Mouse (Mus musculus) CD4-positive, CD25-positive, alpha-beta regulatory T cell, adult 2 months (primary cell): ENCODE measurements at regions not wholly inside any gene's neighbourhood (a gene's known extent, or its start where the extent isn't known, plus 50 kb on each side); places are given as distances from the start of the nearest gene placed in this dataset.
A peak's percentile ranks its signal among the peaks of the same experiment; 100 is the strongest.

Source experiments
- DNase-seq: peaks from one replicate; pipeline ENCODE4 v3.0.0-alpha.2; 2012; ENCODE audit warnings: low read depth, low spot score

DNA sequence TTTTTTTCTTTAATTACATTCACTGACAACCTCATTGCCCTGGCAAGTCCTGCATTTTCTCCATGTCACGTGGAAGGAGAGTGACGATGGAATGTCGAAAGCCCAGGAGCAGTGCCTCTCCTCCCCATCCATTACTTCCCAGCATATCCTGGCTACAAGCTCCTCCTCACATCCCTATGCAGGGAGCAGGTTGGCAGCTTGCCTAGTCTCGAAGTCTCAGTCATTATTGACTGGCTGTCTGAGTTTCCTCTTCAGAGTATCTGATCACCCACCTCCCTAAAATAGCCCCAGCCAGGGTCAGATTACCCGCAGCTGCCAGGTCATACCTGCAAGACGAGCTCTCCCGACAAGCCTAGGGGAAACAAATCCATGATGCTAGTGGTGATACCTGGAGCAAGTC, 83.7 kb upstream of the Galnt15 start:
- no peak for DNase-seq

DNA sequence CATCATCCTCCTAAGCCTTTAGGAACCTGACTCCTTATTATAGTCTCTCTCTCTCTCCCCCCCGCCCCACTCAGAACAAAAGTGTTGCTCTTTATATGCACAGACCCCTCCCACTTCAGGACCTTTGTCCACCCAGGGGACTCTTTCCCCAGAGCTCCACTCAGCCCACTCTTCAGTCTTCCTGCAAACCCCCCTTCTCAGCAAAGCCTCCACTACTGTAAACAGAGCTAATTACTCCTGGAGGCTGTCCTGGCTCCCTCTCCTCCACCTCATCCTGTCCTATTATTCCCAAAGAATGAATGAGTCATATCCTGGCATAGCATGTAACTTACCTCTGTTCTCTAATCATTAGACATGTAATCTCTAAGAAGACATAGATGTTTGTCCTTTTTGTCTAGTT, 82.8 kb upstream of the Galnt15 start:
- DNase-seq: no peak

DNA sequence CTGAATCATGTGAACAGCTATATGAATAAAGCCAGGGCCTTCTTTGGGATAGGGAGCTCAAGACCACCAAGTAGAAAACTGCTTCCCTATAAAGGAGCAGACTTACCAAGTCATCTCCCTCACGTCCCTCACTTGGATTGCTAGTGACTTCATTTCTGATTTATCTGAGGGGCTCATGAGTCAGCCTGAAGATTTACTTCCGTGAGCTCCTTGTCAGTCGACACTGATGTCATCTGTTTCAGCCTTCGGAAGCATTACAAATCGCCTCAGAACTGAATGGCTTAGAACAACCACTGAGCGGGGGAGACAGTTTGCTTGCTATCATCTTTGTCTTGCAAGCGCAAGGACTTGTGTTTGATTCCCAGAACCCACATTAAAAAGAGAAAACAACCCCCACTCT, 81.5 kb upstream of the Galnt15 start:
- DNase-seq: no peak

DNA sequence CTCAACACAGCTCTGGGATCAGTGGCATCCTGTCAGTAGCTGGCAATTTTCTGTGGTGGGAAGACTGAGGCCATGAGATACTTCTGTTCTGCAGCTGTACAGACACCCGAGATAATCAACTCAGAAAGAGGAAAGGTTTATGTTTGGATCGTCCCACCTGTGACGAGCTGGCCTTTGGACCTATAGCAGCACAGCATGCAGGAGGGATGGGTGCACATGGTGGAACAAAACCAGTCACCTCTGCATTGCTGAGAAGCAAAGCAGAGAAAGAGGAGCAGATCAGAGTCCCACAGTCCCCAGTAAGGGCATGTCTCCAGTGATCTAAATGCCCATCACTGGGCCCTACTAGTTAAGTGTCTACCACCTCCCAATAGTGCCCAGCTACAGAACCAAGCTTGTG, 76.9 kb upstream of the Galnt15 start:
- DNase-seq: no peak

DNA sequence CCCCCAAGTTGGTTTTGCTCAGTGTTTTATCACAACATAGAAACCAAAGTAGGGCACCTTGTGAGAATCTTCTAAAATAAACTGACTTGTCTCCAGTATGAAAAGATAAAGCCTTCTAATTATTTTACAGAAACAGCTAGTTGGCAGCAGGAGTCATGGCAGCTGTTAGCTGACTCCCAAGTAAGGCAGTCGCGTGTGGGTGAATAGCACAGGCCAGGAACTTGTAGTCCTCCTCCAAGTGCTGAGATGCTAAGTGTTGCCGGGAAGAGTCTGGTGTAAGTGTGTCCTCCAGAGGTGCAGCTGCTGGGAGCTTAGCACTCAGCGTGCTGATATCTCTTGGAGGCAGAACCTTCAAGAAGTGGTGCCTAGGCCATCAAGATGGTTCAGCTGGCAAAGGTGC, 75.0 kb upstream of the Galnt15 start:
- DNase-seq: no peak

DNA sequence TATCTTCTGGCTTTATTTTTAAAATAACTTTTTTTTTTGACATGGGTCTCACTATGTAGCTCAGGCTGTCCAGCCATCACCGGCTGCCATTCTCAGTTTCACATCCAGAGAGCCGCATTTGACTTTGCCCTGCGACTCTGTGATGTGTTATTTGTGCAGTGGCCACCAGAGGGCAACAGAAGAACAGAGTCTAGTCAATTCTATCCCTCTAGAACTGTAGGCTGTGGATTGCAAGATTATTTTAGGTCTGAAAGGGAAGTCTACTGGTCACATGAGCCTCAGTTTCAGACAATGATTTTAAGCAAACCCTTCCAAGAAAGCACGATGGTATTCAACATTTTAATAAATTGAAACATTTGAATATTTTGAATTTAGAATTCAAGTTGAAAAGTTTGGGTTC, 73.8 kb upstream of the Galnt15 start:
- DNase-seq: peak; percentile 78

DNA sequence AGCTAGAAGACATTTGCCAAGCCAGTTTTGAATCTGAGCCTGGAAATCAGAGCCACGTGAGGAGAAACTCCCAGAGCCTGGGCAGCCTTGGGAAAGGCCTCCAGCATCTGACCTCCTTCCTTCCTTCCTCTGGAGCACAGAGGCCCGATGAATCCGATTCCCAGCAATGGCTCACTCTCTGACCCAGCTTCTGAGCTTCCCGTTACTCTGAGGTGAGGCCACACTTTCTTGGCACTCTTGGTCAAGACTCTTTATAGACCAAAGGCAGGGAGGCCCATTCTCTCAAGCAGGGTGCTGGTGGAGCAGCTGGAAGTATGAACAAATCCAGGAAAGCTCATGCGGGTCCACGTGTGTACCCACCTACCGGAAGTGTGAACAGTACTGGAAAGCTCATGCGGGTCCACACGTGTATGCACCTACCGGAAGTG, 71.6 kb upstream of the Galnt15 start:
- no peak for DNase-seq

DNA sequence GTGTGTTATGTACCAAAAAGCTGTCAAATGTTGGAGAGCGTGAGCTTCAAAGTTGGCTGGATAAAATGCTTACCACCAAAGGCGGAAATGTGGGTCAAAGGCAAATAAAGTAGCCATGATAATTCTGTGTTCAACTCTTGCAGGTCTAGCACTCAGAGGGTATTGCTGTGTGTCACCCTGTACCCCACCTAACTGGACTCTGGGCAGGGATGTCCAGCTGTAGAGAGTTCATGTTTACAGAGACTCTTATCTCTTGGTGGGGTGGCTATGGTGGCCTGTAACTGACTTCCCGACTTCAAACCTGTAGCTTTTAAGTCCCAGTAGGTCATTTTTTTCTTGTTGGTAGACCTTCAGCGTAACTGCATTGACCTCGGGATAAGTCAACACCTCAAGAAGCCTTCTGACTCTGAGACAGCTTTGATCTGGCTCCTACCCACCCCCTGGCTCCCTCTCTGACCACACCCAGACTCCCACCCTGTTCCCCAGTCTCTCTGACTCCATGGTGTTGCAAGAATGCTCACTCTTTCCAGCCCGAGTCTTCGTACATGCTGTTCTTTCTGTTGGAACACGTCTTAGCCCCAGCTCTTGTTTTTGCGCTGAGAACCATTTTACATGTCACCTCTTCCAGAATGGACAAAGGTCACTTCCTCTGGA, 68.5 kb upstream of the Galnt15 start:
- no peak for DNase-seq

DNA sequence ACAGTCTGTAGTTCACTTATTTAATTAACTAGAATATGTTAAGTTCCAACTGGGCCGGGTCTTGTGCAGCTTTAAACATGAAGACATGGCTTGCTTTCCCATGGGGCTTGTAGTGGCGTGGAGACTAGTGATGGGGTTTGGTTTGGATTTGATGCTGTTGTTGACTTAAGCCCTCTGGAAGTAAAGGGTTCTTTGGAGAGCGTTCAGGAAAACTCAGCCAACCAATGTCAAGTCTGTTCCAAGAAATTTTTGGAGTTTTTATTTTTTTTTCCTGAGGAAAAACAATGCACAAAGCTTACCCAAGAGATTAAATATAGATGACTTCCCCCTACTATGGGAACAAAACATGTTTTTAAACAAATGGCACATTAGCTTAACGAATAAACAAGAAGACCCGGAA, 67.3 kb upstream of the Galnt15 start:
- no peak for DNase-seq

DNA sequence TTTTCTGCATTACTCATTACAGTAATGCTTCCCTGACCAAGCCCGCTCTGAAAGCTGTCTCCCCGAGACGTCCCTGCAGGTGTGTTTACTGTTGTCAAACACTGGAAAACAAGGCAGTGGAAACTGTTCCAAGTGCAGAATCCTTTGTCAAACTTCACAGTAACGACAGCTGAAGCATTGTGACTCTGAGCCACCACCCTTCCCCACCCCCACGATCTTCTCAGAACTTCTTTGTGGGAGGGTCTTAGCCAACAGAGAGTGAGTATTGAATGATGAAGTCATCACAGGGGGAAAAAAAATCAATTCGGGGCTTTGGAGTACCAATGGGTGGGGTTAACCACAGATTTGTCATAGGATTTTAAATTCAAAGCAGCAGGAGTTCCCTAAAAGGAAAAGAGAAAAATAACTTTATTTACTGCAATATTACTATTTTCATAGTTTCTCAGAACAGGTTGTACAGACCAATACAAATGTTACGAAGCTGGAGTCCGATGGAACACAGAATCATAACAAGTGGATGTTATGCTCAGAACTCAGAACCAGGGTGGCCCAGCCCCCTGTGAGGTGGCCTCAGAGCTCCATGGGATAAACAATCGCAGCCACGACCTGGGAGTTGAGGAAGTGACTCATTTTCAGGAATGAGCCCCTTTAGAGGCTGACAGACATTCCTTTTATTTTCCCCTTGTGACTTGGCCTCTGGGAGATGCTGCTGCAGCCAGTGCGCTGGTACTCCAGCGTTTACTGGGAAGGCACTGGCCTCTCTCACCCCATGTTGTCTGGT, 65.5 kb upstream of the Galnt15 start:
- DNase-seq: no peak

DNA sequence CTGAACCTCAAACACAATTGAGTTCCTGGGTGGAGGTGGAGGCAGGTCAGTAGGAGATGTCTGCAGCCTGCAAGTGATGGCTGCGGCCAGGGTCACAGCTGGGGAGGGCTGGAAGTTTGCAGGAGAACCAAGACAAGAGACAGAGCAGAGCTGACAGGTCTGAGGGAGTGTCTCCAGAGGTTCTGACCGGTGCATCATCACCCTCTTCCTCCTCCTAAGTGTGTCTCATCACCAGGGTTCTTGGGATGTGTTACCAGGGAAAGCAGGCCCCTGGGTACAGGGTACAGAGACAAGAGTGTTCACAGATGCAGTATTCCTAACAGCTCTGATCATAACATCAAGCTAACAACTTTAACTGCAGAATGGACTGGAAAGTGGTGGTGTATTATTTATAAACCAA, 64.7 kb upstream of the Galnt15 start:
- no peak for DNase-seq

DNA sequence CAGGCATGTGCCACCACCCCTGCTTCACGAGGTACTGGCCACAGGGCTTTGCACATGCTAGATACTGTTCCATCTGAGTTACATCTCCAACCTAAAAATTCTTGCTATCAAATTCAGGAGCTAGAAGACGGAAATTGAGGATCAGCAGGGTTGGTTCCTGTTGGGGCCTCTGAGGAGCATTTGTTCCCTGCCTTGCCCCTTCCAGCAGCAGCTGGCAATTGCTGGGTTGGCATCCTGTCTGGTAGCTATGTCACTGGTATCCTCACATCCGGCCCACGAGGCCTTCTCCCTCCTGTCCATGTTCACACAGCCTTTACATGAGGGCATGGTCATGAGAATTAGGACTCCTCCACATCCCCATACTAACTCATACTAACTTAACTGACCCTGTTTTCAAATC, 64.0 kb upstream of the Galnt15 start:
- DNase-seq: no peak

DNA sequence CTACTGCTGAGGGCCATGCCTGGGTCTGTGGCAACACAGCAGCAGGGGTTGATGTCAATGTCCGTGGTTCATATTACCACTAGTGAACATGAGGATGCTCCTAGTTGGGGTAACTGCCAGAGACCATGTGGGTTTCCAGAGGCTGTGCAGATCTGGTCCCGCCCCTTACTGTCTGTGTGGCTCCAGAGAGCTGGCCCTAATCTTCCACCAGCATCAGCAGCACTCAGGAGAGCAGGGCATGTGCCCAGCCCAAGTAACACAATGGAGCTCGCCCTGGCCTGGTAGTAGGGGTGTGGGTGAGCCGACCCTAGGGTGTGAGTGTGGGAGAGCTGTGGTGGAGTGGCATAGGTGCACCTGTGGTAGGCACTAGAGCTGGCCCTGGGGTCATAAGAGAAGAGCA, 59.3 kb upstream of the Galnt15 start:
- DNase-seq: no peak

DNA sequence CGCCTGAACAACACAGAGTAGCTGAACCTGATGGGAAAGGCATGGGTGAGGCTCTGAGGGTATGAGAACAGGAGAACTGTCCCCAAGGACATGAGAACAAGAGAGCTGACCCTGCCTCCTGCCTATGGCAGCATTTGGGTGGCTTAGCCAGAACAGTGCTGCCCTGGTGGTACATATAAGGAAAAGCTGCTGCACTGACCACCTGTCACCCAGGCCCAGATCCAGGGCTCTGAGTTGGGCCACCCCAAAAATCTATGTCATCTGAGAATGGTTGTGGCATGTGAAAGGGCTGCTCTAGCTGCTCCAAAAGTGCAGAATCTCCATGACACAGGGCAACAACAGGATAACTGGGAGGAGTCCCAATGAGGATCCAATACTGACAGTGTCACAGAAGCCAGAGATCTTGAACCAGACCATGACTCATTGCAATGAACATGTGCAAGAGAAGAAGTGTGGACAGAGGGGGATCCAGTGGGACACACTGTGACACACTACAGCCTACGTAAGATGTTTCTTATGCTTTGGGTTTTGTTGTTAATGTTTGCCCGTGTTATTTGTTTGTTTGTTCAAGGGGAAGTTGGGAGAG, 58.5 kb upstream of the Galnt15 start:
- no peak for DNase-seq

DNA sequence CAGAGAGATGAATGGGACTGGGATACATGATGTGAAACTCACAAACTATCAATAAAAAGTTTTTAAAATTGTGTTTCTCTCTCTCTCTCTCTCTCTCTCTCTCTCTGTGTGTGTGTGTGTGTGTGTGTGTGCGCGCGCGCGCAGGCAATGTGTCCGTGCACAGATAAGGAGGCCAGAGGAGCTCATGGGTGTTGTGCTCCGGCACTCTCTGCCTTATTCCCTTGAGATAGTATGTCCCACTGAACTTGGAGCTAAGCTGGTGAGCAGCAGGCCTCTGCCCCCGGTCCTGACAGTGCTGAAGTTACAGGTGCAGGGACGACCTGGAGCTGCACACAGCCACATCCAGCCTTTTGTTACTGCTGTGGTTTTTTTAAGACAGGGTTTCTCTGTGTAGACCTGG, 57.9 kb upstream of the Galnt15 start:
- DNase-seq: no peak

DNA sequence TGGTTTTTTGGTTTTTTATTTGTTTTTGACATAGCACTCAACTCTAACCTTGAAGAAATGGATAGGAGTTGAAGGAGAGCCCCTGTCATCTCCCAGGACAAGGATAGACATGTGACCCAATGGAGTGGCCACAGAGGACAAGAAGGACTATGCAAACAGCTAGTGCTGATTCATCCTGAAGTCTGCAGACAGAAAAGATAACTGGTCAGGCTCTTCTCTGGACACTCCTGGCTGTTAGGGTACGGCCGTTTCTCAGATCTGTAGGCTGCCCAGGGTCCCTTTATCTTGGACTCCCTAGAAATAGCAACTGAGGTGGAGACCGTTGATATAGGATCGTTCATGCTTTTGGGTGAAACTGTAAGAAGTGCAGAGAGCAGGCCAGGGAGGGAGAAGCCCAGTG, 55.1 kb upstream of the Galnt15 start:
- DNase-seq: no peak

DNA sequence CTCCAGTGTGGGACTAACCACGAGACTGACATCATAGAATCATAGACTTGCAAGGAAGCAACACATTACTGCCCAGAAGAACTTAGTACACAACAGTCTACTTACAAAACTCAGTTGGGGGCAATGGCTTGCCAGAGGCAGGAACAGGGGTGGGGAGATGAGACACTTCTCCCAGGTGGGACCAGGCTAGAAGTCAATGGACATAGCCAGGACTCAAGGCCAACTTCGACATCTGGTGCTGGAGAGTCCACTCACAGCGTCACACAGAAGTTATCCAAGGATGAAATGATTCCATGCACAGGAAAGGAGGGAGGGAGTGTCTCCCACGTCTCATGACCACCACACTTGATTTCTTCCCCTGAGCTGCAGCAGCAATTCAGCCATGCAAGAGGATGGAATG, 50.6 kb upstream of the Galnt15 start:
- DNase-seq: no peak

DNA sequence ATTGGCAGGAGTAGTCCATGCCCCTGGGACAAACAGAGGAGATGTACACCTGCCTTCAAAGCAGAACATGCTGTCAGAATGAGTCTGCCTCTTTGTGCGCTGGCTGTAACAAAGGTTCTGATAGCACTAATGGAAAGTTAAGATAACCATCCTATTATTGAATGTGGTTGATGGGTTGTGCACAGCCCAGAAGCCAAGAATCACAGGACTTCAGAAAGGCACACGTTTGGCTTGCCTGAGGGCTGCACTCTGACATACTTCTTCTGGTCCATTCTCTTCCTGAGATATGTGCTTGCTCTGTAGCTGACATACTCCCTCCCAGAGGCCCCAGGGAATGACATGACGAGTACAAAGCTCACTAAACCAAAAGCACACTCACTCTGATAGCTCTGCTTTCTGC, 50.1 kb upstream of the Galnt15 start:
- no peak for DNase-seq
